Mouse (Mus musculus) hindbrain, postnatal 0 days (tissue): ENCODE data around the gene Mmab. TPM values are rescaled to one million over a fixed set of nuclear protein-coding genes. Genes with fewer than 3 reads are reported as not detected.

ENCODE experiments used
- ATAC-seq: fragments of 200-750 bp; cut with Nextera tagmentation; 2 replicates; pipeline ENCODE4 v1.8.0; 2017; ENCODE audit warnings: mild to moderate bottlenecking, moderate TSS enrichment, moderate library complexity
- DNase-seq: peaks from one replicate; pipeline ENCODE4 v3.0.0-alpha.2; 2015; ENCODE audit warnings: low spot score
- H3K27ac ChIP-seq: fragments of 300-500 bp; sonication (generic); 2 replicates; pipeline ENCODE4 v1.5.1; 2014; ENCODE audit warnings: mild to moderate bottlenecking
- H3K27me3 ChIP-seq: fragments of 300-500 bp; sonication (generic); 2 replicates; pipeline ENCODE4 v1.6.1; 2014; ENCODE audit warnings: low read length, mixed read lengths; ENCODE audit not compliant: insufficient read depth
- H3K36me3 ChIP-seq: fragments of 300-500 bp; sonication (generic); 2 replicates; pipeline ENCODE4 v1.6.1; 2014; ENCODE audit warnings: low read length, mixed read lengths; ENCODE audit not compliant: insufficient read depth
- H3K4me1 ChIP-seq: fragments of 300-500 bp; sonication (generic); 2 replicates; pipeline ENCODE4 v1.6.1; 2014; ENCODE audit warnings: antibody characterized with exemption, low read length, mixed read lengths; ENCODE audit not compliant: insufficient read depth
- H3K4me2 ChIP-seq: fragments of 300-500 bp; sonication (generic); 2 replicates; pipeline ENCODE4 v1.6.1; 2014; ENCODE audit warnings: low read depth, mild to moderate bottlenecking, low read length, moderate library complexity, mixed read lengths
- H3K4me3 ChIP-seq: fragments of 300-500 bp; sonication (generic); 2 replicates; pipeline ENCODE4 v1.5.1; 2014; ENCODE audit warnings: low read length
- H3K9ac ChIP-seq: fragments of 300-500 bp; sonication (generic); replicated peaks from 2 replicates; pipeline ENCODE4 v1.6.1; 2014; ENCODE audit warnings: mild to moderate bottlenecking, low read length, moderate library complexity, mixed read lengths
- H3K9me3 ChIP-seq: fragments of 300-500 bp; sonication (generic); 2 replicates; pipeline ENCODE4 v1.6.1; 2016; ENCODE audit warnings: low read length, mixed read lengths
- CTCF ChIP-seq: IDR thresholded peaks from 2 replicates; pipeline ENCODE4 v1.5.1; 2016; ENCODE audit warnings: antibody characterized with exemption, control low read depth, low read depth
- WGBS: fragments of 180-500 bp; shearing (Covaris S2); extraction: QIAGEN DNeasy Blood & Tissue Kit; methylation state at CpG from one replicate; pipeline ENCODE4 v1.1.7; 2014; 5-methylcytosine and 5-hydroxymethylcytosine counted together
- polyA plus RNA-seq: library from polyadenylated mRNA; unstranded; fragments of >200 nt; fragmentation: Nextera tagmentation; extraction: Ambion mirVana; gene quantifications from 2 replicates; pipeline ENCODE4 v1.2.1, GENCODE M21; 2015
- total RNA-seq: library from RNA; depleted of rRNA; stranded (reverse); fragments of >200 nt; gene quantifications from 2 replicates; pipeline ENCODE4 v1.2.3, GENCODE M21; 2014; rRNA removed

Gene Mmab
- total RNA-seq: 34.4 and 39.1 TPM in 2 replicates
- polyA plus RNA-seq: 35.9 and 36.8 TPM in 2 replicates

DNA sequence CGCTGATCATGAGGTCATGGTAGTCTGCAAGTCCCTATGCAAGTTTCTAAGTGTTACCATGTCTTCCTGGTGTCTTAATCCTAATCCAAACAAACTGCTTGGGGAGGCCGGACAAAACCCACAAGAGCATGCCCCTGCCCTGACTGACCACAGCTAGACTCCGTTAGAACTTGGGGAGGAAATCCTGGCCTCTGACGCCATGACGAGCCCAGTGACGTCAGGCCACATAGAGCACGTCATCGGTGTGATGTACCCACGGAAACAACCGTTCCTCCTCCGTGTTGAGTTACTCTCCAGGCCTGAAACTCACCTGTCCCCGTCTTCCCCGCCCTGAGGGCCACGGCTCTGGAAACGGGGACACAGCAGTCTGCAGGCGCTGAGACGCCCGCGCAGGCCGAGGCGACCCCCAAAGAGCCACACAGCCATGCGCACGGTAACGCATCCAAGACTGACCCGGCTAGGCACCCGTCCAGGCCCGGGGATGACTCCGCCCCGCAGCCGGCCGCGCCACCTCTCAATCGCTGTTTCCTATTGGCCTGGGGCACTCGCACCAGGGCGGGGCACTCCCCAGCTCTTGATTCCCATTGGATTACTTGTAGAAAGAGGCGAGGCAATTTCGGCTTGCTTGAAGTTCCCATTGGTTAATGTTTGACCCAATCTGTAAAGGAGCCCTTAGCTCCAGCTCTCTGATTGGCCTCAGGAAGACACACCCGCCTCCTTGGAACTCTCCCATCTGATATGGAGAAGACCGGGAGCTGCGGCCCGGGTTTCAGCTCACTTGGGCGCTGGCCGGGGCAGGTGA, at the start of gene Mmab, which contains the start of gene Mvk:
Mmab (minus strand) TSS at position 495 of the 802 bp plus-strand sequence.
Mvk (plus strand) TSS at position 704 of the 802 bp plus-strand sequence.
- H3K9ac ChIP-seq: peak within 1 kb of the TSS; percentile 44
- TF ChIP-seq CTCF: no peak
- ATAC-seq: peak; percentile 99
- peak within 1 kb of the TSS; percentile 74 for H3K27ac ChIP-seq
- no peaks in the 10 kb centered on the region for H3K9me3 ChIP-seq
- peak within 1 kb of the TSS; percentile 50 for H3K4me3 ChIP-seq
- H3K4me1 ChIP-seq: peaks cover 6% of the 10 kb centered on the region
- H3K4me2 ChIP-seq: peak within 1 kb of the TSS; percentile 65
- 0 out of 2 replicates have a peak, but pooled peaks cover 12% of the 10 kb centered on the region for H3K36me3 ChIP-seq
- 3% methylated on average over 43 of the region's 43 CpGs for WGBS
- peak; percentile 99 for DNase-seq
- H3K27me3 ChIP-seq: no peaks in the 10 kb centered on the region

DNA sequence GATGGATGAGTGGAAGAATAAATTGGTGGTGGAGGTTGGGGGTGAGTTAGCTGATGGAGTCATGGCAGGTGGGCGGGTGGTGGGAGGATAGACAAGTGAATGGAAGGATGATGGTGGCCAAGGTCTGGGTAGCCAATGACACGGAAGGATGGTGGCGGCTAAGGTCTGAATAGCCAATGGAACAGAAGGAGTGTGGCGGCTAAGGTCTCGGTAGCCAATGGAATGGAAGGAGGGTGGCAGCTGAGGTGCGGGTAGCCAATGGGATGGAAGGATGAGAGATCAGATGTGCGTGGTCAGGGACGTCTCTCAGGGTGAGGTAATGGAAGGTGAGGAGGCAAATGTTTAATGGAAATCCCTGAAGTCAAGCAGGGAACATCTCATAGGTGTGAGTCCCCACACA, 46.4 kb upstream of the Mmab start:
- 94% methylated on average over 8 of the region's 8 CpGs for WGBS
- no peak for TF ChIP-seq CTCF

DNA sequence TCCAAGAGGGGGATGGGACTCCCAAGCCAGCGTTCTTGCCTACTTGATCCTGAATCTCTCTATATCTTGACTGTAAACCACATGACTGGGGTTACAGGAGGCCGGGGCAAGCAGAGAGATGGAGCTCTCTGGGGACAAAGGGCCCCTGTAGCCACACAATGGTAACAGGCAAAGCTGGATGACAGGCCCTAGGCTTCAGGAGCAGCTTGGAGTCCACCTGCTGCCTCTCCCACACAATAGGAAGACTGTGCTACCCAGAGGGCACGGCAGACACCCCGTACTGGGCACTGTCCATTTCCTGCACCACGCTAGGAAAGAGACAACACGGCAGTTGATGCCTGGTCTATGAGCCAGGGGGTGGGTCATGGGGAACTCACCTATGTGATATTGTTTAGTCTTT, 45.7 kb upstream of the Mmab start:
- Histone ChIP-seq H3K4me3 (no peak overlapping the region), H3K9ac (no peak overlapping the region), H3K4me1 (no peaks in the 10 kb centered on the region), H3K36me3 (no peaks in the 10 kb centered on the region), H3K4me2 (no peak overlapping the region), H3K27ac (no peak overlapping the region), H3K9me3 (no peaks in the 10 kb centered on the region), H3K27me3 (no peaks in the 10 kb centered on the region)
- ATAC-seq (no peak), DNase-seq (no peak)
- WGBS: 74% methylated on average over 6 of the region's 6 CpGs
- TF ChIP-seq CTCF: no peak

More for the DNA sequence above, 46.4 kb upstream of the Mmab start:
- Histone ChIP-seq H3K4me2 (no peak overlapping the region), H3K27ac (no peak overlapping the region), H3K9ac (no peak overlapping the region), H3K27me3 (no peaks in the 10 kb centered on the region), H3K4me1 (no peaks in the 10 kb centered on the region), H3K36me3 (no peaks in the 10 kb centered on the region), H3K9me3 (no peaks in the 10 kb centered on the region), H3K4me3 (no peak overlapping the region)
- DNase-seq (no peak), ATAC-seq (no peak)

DNA sequence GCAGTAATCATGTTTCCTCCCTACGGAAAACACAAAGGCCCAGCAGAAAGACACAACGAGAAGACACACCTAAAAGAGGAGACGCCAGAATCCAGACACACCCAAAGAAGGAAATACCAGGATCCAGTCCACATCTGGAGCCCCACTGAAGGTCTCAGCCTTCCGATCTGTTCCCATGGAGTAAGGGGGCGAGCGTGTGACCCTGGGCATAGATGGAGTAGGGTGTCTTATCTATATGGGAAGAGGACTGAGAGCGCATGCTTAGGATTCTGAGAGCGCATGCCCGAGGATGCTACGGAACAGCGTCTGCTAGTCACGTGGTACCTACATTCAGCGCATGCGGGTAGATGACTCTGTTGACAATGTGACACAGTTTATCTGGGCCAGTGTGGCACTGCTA, 41.8 kb upstream of the Mmab start:
- ATAC-seq (no peak), DNase-seq (no peak)
- H3K27ac ChIP-seq: no peak overlapping the region
- no peak overlapping the region for H3K4me3 ChIP-seq
- no peaks in the 10 kb centered on the region for H3K36me3 ChIP-seq
- H3K9me3 ChIP-seq: no peaks in the 10 kb centered on the region
- 91% methylated on average over 14 of the region's 14 CpGs for WGBS
- H3K4me2 ChIP-seq: no peak overlapping the region
- no peaks in the 10 kb centered on the region for H3K4me1 ChIP-seq
- H3K27me3 ChIP-seq: no peaks in the 10 kb centered on the region
- H3K9ac ChIP-seq: no peak overlapping the region
- no peak for TF ChIP-seq CTCF

DNA sequence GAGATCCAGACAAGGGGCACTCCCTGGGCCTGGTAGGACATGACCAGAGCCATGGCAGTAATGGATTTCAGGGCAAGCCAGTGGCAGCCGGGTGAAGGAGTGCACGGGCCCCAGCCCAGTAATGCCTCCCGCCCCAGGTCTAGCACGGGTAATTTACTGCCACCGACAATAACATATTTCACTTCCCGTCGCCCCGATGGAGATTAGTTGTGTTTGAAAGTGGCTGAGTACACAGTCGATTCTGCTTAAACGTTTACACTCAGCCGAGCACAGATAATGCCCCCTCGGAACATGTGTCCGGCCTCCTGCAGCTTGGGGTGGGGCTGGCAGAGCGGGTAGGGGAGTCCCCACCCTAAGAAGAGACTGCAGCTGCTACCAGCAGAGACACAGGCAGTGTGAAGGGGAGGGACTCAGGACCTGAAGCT, 38.7 kb upstream of the Mmab start:
- DNase-seq: no peak
- Histone ChIP-seq H3K36me3 (no peaks in the 10 kb centered on the region), H3K4me1 (no peaks in the 10 kb centered on the region), H3K27me3 (no peaks in the 10 kb centered on the region), H3K9ac (no peak overlapping the region), H3K27ac (no peak overlapping the region), H3K4me3 (no peak overlapping the region), H3K9me3 (no peaks in the 10 kb centered on the region), H3K4me2 (no peak overlapping the region)
- ATAC-seq: no peak
- no peak for TF ChIP-seq CTCF
- WGBS: 6% methylated on average over 14 of the region's 14 CpGs

DNA sequence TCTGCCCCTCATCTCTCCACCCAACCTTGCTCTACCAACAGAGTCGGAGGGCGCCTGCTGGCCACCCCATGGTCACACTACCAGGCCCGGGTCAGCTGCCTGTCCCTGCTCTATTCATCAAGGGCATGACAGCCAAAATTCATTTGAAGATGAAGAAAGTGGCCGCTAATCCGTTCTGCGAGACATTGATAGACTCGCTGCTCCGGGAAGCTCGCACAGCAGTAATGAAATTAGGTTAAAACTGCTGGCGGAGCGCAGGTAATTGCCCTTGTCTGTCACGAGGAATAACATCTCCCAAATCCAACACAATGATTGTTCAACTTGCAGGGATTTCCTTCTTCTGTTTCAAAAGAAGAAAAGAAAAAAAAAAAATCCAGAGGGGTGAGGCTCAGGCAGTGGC, 34.4 kb upstream of the Mmab start:
- Histone ChIP-seq H3K9ac (no peak overlapping the region), H3K27ac (no peak overlapping the region), H3K9me3 (no peaks in the 10 kb centered on the region), H3K4me1 (no peaks in the 10 kb centered on the region), H3K27me3 (no peaks in the 10 kb centered on the region), H3K4me2 (no peak overlapping the region), H3K36me3 (no peaks in the 10 kb centered on the region), H3K4me3 (no peak overlapping the region)
- ATAC-seq (no peak), DNase-seq (no peak)
- WGBS: 62% methylated on average over 12 of the region's 12 CpGs
- TF ChIP-seq CTCF: no peak
